Mouse (Mus musculus) heart, adult 2 months (tissue): Measurements from ENCODE around the gene Ropn1l.

ENCODE experiments used
- CTCF ChIP-seq: fragments of 200-600 bp; IDR thresholded peaks from 2 replicates; pipeline ENCODE4 v1.8.1; 2022; ENCODE audit warnings: antibody characterized with exemption, mild to moderate bottlenecking, moderate library complexity
- EP300 ChIP-seq: fragments of 200-500 bp; IDR thresholded peaks from 2 replicates; pipeline ENCODE4 v1.6.1; 2011; ENCODE audit warnings: low read depth, low read length, control low read depth; ENCODE audit not compliant: insufficient read depth
- POLR2A ChIP-seq: fragments of 200-500 bp; IDR thresholded peaks from 2 replicates; pipeline ENCODE4 v1.6.1; 2011; ENCODE audit warnings: mild to moderate bottlenecking, low read depth, low read length, control low read depth; ENCODE audit not compliant: insufficient read depth

DNA sequence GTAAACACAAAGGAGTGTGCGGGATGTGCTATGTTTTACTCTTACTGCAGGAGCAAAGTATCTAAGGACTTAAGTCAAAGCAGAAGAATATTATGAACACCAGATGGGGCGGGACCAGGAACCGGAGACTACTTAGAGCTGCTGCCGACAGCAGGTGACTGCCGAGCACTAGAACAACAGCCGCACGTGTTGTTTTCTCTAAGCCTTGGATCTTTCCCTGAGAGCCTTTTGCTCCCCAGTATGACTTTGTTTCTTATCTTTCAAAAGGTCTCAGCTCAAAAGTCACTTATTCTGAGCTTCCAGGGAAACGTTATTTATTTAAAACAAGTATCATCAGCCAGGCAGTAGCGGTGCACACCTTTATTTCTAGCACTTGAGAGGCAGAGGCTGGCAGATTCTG, 41.3 kb upstream of the Ropn1l start:
- no peak for TF ChIP-seq CTCF
- no peak for TF ChIP-seq EP300
- TF ChIP-seq POLR2A, result no peak
